In the genomic region with DNA sequence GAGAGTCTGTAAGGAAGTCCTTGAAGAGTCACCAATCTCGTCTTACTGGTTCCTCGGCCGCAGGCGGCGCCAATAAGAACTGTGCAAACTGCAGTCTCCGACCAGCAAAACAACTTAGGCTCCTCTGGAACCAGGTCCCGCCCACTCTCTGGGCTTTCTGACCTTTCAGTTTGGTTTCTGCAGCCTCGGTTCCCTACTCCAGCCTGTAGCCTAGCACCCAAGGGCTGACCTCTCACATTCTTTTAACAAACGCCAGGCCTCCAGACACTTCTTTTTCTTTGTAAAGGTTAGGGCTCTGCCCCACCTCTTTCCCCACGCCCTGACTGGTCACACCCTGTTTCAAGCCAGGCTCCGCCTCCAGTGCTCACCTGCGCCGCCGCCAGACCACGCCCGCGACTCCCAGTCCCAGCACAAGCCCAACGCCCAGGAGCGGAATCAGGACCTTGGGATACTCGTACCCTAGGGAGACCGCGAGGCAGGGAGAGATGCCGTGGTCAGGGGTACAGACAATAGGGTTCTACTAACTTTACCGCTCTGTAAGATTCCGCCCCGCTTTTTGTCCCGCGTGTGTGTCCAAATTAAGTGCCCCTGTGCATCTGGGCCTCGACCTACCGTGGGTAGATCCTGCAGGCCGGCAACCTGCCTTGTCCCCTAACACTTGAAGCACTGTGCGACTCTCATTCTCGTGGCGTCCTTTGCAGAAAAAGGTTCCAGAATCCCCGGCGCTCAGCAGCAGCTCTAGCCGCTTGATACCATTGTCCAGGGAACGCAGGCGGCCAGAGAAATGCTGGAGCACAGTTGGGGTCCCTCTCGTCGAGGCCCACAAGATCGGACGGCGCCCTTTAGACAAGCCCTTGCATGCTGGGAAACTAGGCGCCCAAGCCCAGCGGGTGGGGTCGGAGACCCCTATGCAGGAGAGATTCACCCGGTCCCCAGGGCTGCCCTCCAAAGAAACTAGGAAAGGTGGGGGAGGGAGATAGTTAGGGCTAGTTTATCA, we compare ENCODE assay signal across 9 mouse cellular contexts. TPM values are rescaled to one million over a fixed set of nuclear protein-coding genes. Genes with fewer than 3 reads are reported as not detected.
DNase-seq lines count a peak whose midpoint lies in the region; ATAC-seq and TF ChIP-seq lines count a peak whose summit lies in the region.
"Had no signal": no experiment of that assay in that cellular context is flagged by ENCODE, and none has a peak within 500 bp of the region (broad histone marks: within the 10 kb centered on the region; RNA-seq: fewer than 3 reads in every experiment).

Gene Ly6g6c (plus strand): TSS at position 438 of the 997 bp plus-strand sequence.

- no peak for TF ChIP-seq CTCF in testis, adult 2 months (IDR thresholded peaks at IDR 0.05; ENCODE audit: control insufficient read depth, insufficient read depth, insufficient replicate concordance, low read depth, low read length)

- no peak within 1 kb of the TSS for H3K27ac ChIP-seq in heart, embryonic 14.5 days (replicated peaks in 1 of 2; ENCODE audit: control insufficient read depth in 1 of 2, insufficient read depth in 1 of 2, low read depth in 2 of 2, low read length in 2 of 2)
- H3K27ac ChIP-seq in macrophage: no peak within 1 kb of the TSS
- H3K27ac ChIP-seq in testis, adult 2 months (ENCODE audit: control insufficient read depth, insufficient read depth, low read depth, low read length): peak within 1 kb of the TSS; percentile 41; the same call in 1 of the 2 replicates

- H3K36me3 ChIP-seq in heart, embryonic 14.5 days (ENCODE audit: control insufficient read depth, insufficient read depth, low read length): peaks cover 25% of the 10 kb centered on the region
- H3K36me3 ChIP-seq in macrophage (ENCODE audit: inconsistent target): no peaks in the 10 kb centered on the region
- no peaks in the 10 kb centered on the region for H3K36me3 ChIP-seq in testis, adult 2 months (ENCODE audit: control insufficient read depth, insufficient read depth, low read length)

- no peaks in the 10 kb centered on the region for H3K9me3 ChIP-seq in heart, embryonic 14.5 days (ENCODE audit: control insufficient read depth, low read length)

- 2% methylated on average over 48 of the region's 48 CpGs for WGBS in heart, embryonic 14.5 days
- WGBS in macrophage (ENCODE audit: missing documents): 4% methylated on average over 47 of the region's 48 CpGs

- H3K27me3 ChIP-seq in heart, embryonic 14.5 days (ENCODE audit: control insufficient read depth, insufficient read depth, low read length): peaks cover 33% of the 10 kb centered on the region
- peaks cover 7% of the 10 kb centered on the region; the same call in 1 of the 2 replicates for H3K27me3 ChIP-seq in testis, adult 2 months (ENCODE audit: control insufficient read depth, insufficient read depth, low read length)
- H3K27me3 ChIP-seq: Patski had no signal

- no peak for ATAC-seq in heart, embryonic 14.5 days (ENCODE audit: insufficient number of reproducible peaks, insufficient read depth, low FRiP score, low read depth)
- ATAC-seq: Patski had no signal

- H3K9ac ChIP-seq in heart, embryonic 14.5 days (ENCODE audit: low read length): peak within 1 kb of the TSS; percentile 52

- H3K4me1 ChIP-seq in heart, embryonic 14.5 days (ENCODE audit: control insufficient read depth in 2 of 2, insufficient read depth in 2 of 2, low read length in 2 of 2): peaks cover 8 to 13% of the 10 kb centered on the region in 2 experiments
- H3K4me1 ChIP-seq in testis, adult 2 months (ENCODE audit: control insufficient read depth, insufficient read depth, low read length): peaks cover 23% of the 10 kb centered on the region

- peak; percentile 97 for DNase-seq in heart, adult 11 months
- DNase-seq in heart, adult 9 months (ENCODE audit: low spot score in 2 of 2): no peak
- peak; percentile 61 for DNase-seq in embryo, embryonic 9.5 days (ENCODE audit: extremely low spot score)
- peak; percentile 84 for DNase-seq in kidney, postnatal 14 days
- DNase-seq in T-cell, adult 2 months (ENCODE audit: low spot score): no peak

- TF ChIP-seq POLR2A in testis, adult 2 months (IDR thresholded peaks at IDR 0.05; ENCODE audit: control insufficient read depth, low read depth, low read length): no peak

- H3K4me2 ChIP-seq in heart, embryonic 14.5 days (ENCODE audit: low read length): peak within 1 kb of the TSS; percentile 67

- H3K79me2 ChIP-seq in macrophage (ENCODE audit: inconsistent target): no peaks in the 10 kb centered on the region

- H3K4me3 ChIP-seq in heart, embryonic 14.5 days (ENCODE audit: control insufficient read depth in 1 of 2, insufficient read depth in 1 of 2, low read depth in 1 of 2, low read length in 2 of 2): peak within 1 kb of the TSS; percentile 19 to 34
- H3K4me3 ChIP-seq in macrophage (ENCODE audit: inconsistent target): peak within 1 kb of the TSS; percentile 10; the same call in 1 of the 2 replicates
- peak within 1 kb of the TSS; percentile 84 for H3K4me3 ChIP-seq in testis, adult 2 months (ENCODE audit: control insufficient read depth, low read depth, low read length)

RNA-seq across cellular contexts. Expression of gene Ly6g6c, which starts in this region (rescaled TPM):
- not detected in 2 replicates for polyA plus RNA-seq in heart, embryonic 14.5 days (2014; fragmentation: Nextera tagmentation; extraction: Ambion mirVana)
- not detected for total RNA-seq in macrophage (2018; cell fraction: chromatin; rRNA removed)
- not detected for total RNA-seq in macrophage (2018; cell fraction: cytosol; rRNA removed)
- total RNA-seq in macrophage (2018; cell fraction: nucleus; rRNA removed): 1 to 10 TPM in 1 of 26 experiments, not detected in 25; 1.6 TPM
- polyA plus RNA-seq in macrophage (2018): not detected in 3 replicates
- 117 and 146 TPM in 2 replicates for polyA plus RNA-seq in testis, adult 2 months (2012; rRNA removed)
- polyA plus RNA-seq: Patski had no signal

Comparison
In these comparisons a context has a peak if more than half of its experiments do, and no peak if none do; other contexts are left out.
1. RNA of gene Ly6g6c (polyA plus RNA-seq): 117 to 146 TPM in testis, adult 2 months; not detected in heart, embryonic 14.5 days and not detected in macrophage; every median in the first group is over 100 times any median in the second.
2. DNase-seq: peak in heart, adult 11 months (single experiment), embryo, embryonic 9.5 days (single experiment) and kidney, postnatal 14 days (single experiment); none in heart, adult 9 months (0 of 2) and T-cell, adult 2 months (single experiment).
3. H3K4me3 ChIP-seq: peak in every context shown above with its lines; median percentile 84 in testis, adult 2 months; 26 in heart, embryonic 14.5 days; 10 in macrophage.